Mouse (Mus musculus) yolk sac, embryonic 10.5 days (tissue): ENCODE measurements at regions not wholly inside any gene's neighbourhood (a gene's known extent, or its start where the extent isn't known, plus 50 kb on each side); places are given as distances from the start of the nearest gene placed in this dataset.

Source experiments
- DNase-seq: peaks from one replicate; pipeline ENCODE4 v3.0.0-alpha.2; 2017; ENCODE audit warnings: low spot score

GRCm38 (mm10) chr1:136781561-136782025 is 156.9 kb downstream of the Zfp281 start:
- no peak for DNase-seq

GRCm38 (mm10) chr1:136782261-136782660 is 157.6 kb downstream of the Zfp281 start:
- DNase-seq, result peak; percentile 12

- peak; percentile 12 for DNase-seq
Measured at GRCm38 (mm10) chr1:136784178-136784577, 159.5 kb downstream of the Zfp281 start.

- DNase-seq, result no peak
Measured at GRCm38 (mm10) chr1:136788979-136789513, 164.3 kb downstream of the Zfp281 start.

GRCm38 (mm10) chr1:136791641-136792040 is 166.9 kb downstream of the Zfp281 start:
- DNase-seq, result no peak
